Mouse (Mus musculus) T-helper 1 cell (primary cell): ENCODE results near the gene Prdx1.
"Not testable (repeated sequence)": the region's sequence is repeated elsewhere in the genome, so short reads cannot be mapped to it uniquely, and the experiment has no call there.

ENCODE experiments used
- in situ Hi-C: fragments of 300-600 bp; cut with MboI, MseI; formaldehyde crosslinking; loops from one replicate; pipeline ENCODE4 v1.15.1; 2025; ENCODE audit warnings: high pct_unique_total_duplicates

The Prdx1 gene

GRCm38 (mm10) chr4:116685402-116686061, at the start of gene Prdx1:
Gene Prdx1, plus strand, starts transcription at chr4:116685544.
- in situ Hi-C loops, result no loop called here

- in situ Hi-C loops, result no loop called here
Observed at GRCm38 (mm10) chr4:116638821-116639220, 46.5 kb upstream of the Prdx1 start.

GRCm38 (mm10) chr4:116642071-116642470, 43.3 kb upstream of the Prdx1 start:
- in situ Hi-C loops, result loop anchor here (5.0 kb wide), 1 partner anchor 50 kb away; no protein-coding TSS in a partner anchor

GRCm38 (mm10) chr4:116644326-116644725, 41.0 kb upstream of the Prdx1 start:
- in situ Hi-C loops, result loop anchor here (5.0 kb wide), 1 partner anchor 48 kb away; no protein-coding TSS in a partner anchor

- in situ Hi-C loops, result no loop called here
Observed at GRCm38 (mm10) chr4:116645624-116646023, 39.7 kb upstream of the Prdx1 start.

- in situ Hi-C loops, result no loop called here
Observed at GRCm38 (mm10) chr4:116649411-116649810, 35.9 kb upstream of the Prdx1 start.

- in situ Hi-C loops, result no loop called here
Observed at GRCm38 (mm10) chr4:116650365-116650764, 35.0 kb upstream of the Prdx1 start.

- in situ Hi-C loops, result no loop called here
Observed at GRCm38 (mm10) chr4:116650924-116651796, 34.2 kb upstream of the Prdx1 start, which contains the start of gene Akr1a1. Gene Akr1a1, minus strand, starts transcription at chr4:116651680.

GRCm38 (mm10) chr4:116651797-116652135, 33.6 kb upstream of the Prdx1 start:
- in situ Hi-C loops, result no loop called here

GRCm38 (mm10) chr4:116653228-116653627, 32.1 kb upstream of the Prdx1 start:
- in situ Hi-C loops, result no loop called here

GRCm38 (mm10) chr4:116655100-116655499, 30.2 kb upstream of the Prdx1 start:
- in situ Hi-C loops, result loop anchor here (5.0 kb wide), 1 partner anchor 52 kb away; the partner anchor contains the start of genes Ccdc163 and Mmachc

GRCm38 (mm10) chr4:116655658-116656057, 29.7 kb upstream of the Prdx1 start:
- in situ Hi-C loops, result loop anchor here (5.0 kb wide), 1 partner anchor 52 kb away; the partner anchor contains the start of genes Ccdc163 and Mmachc

GRCm38 (mm10) chr4:116657971-116658370, 27.4 kb upstream of the Prdx1 start:
- in situ Hi-C loops, result loop anchor here (5.0 kb wide), 1 partner anchor 49 kb away; the partner anchor contains the start of genes Ccdc163 and Mmachc

- in situ Hi-C loops, result loop anchor here (5.0 kb wide), 1 partner anchor 48 kb away; the partner anchor contains the start of genes Ccdc163 and Mmachc
Observed at GRCm38 (mm10) chr4:116659474-116659873, 25.9 kb upstream of the Prdx1 start.

GRCm38 (mm10) chr4:116659916-116660315, 25.4 kb upstream of the Prdx1 start:
- in situ Hi-C loops, result loop anchor here (5.0 kb wide), 1 partner anchor 47 kb away; the partner anchor contains the start of genes Ccdc163 and Mmachc

GRCm38 (mm10) chr4:116660829-116661228, 24.5 kb upstream of the Prdx1 start:
- in situ Hi-C loops, result no loop called here

GRCm38 (mm10) chr4:116661998-116662397, 23.3 kb upstream of the Prdx1 start:
- in situ Hi-C loops, result no loop called here

GRCm38 (mm10) chr4:116666625-116667024, 18.7 kb upstream of the Prdx1 start:
- in situ Hi-C loops, result no loop called here

GRCm38 (mm10) chr4:116668145-116668544, 17.2 kb upstream of the Prdx1 start:
- in situ Hi-C loops, result no loop called here

- in situ Hi-C loops, result no loop called here
Observed at GRCm38 (mm10) chr4:116669291-116669690, 16.1 kb upstream of the Prdx1 start.

GRCm38 (mm10) chr4:116672785-116673184, 12.6 kb upstream of the Prdx1 start:
- in situ Hi-C loops, result no loop called here

- in situ Hi-C loops, result not testable (repeated sequence)
Observed at GRCm38 (mm10) chr4:116674761-116675160, 10.6 kb upstream of the Prdx1 start.
